Mouse (Mus musculus) cortical plate, adult 2 months (tissue): ENCODE measurements around the gene Gripap1.
"Not testable (repeated sequence)": the region's sequence is repeated elsewhere in the genome, so short reads cannot be mapped to it uniquely, and the experiment has no call there.

ENCODE experiments used
- CTCF ChIP-seq: fragments of 200-500 bp; IDR thresholded peaks from 2 replicates; pipeline ENCODE4 v1.5.1; 2011; ENCODE audit warnings: mild to moderate bottlenecking, control low read depth, low read length; ENCODE audit not compliant: insufficient read depth; ENCODE audit errors: extremely low read depth
- POLR2A ChIP-seq: fragments of 200-500 bp; IDR thresholded peaks from 2 replicates; pipeline ENCODE4 v1.6.1; 2011; ENCODE audit warnings: mild to moderate bottlenecking, low read length, control low read depth; ENCODE audit not compliant: insufficient read depth; ENCODE audit errors: extremely low read depth

- TF ChIP-seq CTCF, POLR2A: not testable (repeated sequence)
Measured at GRCm38 (mm10) chrX:7802157-7802556, 12.6 kb downstream of the Gripap1 start.
